Mouse (Mus musculus) CD8-positive naive resting alpha-beta T cell, adult 2 months (primary cell): ENCODE measurements at regions not wholly inside any gene's neighbourhood (a gene's known extent, or its start where the extent isn't known, plus 50 kb on each side); places are given as distances from the start of the nearest gene placed in this dataset.

Experiments
- DNase-seq, 2 experiments: peaks; one replicate each; pipeline ENCODE4 v3.0.0; 2022; ENCODE audit warnings: low read depth in 2 of 2, low spot score in 2 of 2

DNA sequence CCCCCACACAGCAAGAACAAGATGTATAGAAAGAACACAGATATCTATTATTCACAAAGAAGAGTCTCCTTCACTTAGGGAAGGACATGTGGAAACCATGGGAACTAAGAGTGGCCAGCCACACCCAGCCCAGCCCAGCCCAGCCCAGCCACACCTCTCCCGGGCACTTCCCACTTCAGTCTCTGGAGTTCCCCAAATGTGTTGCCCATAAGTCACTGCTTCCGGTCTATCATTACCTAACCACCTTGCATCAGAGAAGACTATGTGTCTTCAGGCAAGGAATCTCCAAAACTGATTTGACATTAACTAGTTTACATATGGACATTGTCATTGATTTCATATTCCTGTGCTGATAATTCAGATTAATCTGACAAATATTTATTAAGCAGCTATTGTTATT, 147.6 kb downstream of the Nfkbiz start:
- no peak for DNase-seq

GRCm38 (mm10) chr16:55663946-55664345, 174.8 kb downstream of the Nfkbiz start:
- no peak for DNase-seq

- peak; percentile 38 to 57 for DNase-seq
Observed at GRCm38 (mm10) chr16:55636667-55637450, 201.8 kb downstream of the Nfkbiz start.

DNA sequence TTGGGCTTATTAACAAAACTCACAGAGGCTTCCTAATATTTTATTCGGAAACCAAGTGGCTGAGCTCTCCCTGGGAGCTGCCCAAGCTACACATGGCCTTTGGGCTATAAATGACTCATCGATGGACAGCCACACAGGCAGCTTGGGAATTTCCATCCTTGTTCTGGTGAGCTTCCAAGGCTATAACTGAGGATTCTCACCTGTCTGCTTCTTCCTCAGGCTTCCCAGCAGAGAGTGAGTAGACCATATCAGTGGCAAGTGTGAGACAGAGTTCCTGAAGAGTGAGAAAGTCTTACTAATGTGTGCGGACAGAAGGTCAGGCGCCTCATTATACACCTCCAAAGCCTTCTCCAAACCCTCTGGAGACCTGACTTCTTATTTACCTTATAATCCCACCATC, 202.5 kb downstream of the Nfkbiz start:
- DNase-seq: no peak

DNA sequence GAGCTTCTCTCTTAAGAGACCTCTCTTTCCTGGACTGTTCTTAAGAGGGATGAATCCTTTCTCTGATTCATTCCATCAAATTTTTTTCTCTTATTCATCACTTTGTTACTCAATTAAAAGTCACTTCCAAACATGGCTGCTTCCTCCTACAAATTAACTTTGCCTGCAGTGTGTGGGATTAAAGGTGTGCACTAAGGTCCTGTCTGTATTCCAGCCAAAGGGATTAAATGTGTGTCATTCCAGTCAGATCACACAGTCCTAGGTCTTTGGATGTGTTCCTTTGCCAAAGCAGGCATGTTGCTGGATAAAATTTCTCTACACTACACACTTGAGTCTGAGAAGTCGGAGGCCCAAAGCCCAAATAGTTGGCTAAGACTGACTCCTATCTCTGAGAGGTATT, 204.0 kb downstream of the Nfkbiz start:
- no peak for DNase-seq

DNA sequence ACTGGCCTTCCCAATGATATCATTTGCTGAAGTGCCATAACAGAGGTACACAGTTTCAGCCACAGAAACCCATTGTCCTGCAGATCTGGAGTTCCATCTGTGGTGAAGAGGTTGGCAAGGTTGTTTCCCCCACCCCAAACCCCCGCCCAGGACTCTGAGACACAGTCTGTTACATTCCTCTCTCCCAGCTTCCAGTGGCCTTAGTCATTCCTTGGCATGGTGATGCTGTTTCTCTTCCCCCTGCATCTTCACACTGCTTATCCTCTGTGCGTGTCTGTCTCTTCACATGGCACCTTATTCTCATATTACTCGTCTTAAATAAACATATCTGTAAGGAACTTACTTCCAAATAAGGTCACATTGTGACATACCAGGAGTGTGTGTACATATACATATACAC, 206.5 kb downstream of the Nfkbiz start:
- no peak for DNase-seq

DNA sequence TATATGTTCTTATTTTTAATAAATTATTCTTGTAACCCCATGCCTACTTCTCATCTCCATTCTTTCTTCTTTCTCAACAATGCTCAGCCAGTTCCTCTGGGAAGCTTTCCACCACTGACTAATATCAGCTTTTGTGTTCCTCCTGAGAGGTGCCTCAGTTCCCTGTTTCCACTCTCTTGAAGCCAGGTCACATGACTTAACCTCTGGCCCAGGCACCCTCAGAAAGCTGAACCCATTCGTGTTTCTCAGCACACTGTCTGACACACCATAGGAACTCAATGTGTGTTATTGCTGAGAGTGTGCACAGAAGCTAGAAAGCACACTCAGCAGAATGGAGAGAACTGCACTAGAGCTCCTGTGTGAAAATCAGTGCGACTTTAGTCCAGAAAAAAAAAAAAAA, 207.1 kb downstream of the Nfkbiz start:
- DNase-seq: no peak

DNA sequence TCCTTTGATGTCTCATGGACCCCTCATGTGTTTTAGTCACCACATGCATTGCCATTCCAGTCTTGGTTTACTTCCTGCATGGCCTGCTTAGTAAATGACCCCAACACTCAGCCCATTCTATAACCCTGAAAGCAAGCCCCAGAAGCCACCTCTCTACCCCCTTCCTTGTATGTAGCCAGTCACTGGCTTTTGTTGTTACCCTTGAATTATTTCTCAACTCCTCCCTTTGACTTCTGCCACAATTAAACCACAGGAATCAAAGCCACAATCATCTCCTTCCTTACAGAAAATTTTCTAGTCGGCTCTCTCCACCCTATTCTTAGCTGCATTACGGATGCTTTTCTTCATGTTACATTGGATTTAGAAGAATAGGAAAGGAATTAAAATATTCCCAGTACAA, 207.7 kb downstream of the Nfkbiz start:
- DNase-seq: peak in 1 of 2 experiments; percentile 3

GRCm38 (mm10) chr16:55627531-55627930, 211.2 kb downstream of the Nfkbiz start:
- no peak for DNase-seq

DNA sequence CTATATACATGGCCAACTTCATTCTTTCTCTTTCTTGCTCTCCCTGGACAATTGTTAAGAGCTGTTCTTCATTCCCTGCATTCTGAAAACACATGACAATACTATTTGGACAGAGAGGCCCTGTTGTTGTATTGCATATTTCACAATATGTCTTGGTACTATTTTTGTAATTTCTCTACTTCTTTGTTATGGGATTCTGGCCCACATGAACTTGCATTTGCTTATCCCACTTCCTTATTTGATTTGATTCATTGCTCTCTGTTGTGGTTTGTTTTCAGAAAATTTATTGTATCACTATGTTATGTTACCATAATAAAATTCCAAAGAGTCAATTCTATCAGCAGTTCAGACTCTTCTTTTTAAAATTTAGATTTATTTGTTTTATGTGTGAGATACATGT, 215.3 kb downstream of the Nfkbiz start:
- no peak for DNase-seq

GRCm38 (mm10) chr16:55619731-55620130, 219.0 kb downstream of the Nfkbiz start:
- DNase-seq: no peak

- no peak for DNase-seq
Observed at GRCm38 (mm10) chr16:55617958-55618357, 220.7 kb downstream of the Nfkbiz start.

- no peak for DNase-seq
Observed at GRCm38 (mm10) chr16:55617506-55617905, 221.2 kb downstream of the Nfkbiz start.

DNA sequence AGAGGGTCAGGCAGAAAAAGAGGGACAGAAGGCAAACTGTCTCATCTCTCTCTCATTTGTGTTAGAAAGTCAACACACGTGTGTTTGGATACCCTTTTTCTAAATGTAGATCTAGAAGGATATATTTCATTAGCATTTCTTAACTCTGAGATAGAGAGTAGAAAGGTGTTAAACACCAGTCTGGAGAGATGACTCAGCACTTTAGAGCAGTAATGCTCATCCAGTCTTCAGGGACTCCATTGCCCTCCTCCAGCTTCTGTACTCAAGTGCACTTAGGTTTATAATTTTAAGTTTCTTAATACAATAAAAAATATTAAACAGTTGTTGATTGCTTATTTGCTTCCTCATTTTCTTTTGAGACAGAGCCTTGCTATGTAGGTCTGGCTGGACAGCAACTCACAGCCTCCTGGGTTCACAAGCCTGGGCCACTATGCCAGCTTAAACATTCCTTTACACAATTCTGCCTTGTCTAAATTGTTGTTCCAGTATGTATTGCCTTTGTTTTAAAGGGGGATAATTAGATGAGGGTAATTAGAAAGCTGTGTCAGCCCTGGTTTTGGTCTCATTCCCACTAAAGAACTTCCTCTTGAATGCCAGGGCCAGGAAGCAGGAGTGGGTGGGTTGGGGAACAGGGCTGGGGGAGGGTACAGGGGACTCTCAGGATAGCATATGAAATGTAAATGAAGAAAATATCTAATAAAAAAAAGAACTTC, 222.1 kb downstream of the Nfkbiz start:
- DNase-seq: no peak

GRCm38 (mm10) chr16:55612873-55613272, 225.8 kb downstream of the Nfkbiz start:
- DNase-seq: no peak

DNA sequence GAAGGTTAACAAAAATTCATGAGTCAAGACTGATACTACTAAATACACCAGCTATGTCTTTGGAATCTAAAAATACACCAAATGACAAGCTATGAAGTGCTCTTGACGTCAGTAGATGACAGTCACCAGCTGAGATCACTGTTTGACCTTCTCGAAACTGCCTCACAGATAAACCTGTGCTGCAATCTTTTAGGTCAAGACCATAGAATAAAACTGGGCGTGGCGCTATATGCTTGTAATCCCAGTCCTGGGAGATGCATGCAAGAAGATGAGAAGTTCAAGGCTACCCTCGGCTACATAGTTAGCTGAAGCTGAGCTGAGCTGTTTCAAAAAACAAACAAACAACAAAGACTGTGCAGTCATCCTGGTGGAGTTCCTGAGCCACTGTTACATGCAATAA, 226.7 kb downstream of the Nfkbiz start:
- DNase-seq: no peak

- no peak for DNase-seq
Observed at GRCm38 (mm10) chr16:55611172-55611571, 227.5 kb downstream of the Nfkbiz start.

DNA sequence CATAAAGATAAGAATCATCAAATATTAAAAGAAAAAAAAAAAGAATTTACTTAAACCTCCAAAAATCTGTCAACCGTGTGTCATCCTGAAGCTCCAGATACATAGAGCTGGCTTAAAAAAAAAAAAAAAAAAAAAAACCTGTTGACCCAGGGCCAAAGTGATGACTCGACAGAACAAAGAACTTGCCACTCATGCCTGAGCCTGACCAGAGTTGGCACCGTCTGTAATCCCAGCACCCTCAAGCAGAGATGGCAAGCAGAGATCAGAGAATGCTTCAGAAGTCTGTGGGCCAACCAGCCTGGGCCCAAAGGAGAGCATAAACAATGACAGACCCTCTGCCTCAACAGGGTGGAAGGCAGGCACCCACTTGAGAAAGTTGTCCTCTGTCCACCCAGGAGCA, 230.3 kb downstream of the Nfkbiz start:
- DNase-seq: no peak

- DNase-seq: no peak
Observed at GRCm38 (mm10) chr16:55606447-55607239, 232.1 kb downstream of the Nfkbiz start.

DNA sequence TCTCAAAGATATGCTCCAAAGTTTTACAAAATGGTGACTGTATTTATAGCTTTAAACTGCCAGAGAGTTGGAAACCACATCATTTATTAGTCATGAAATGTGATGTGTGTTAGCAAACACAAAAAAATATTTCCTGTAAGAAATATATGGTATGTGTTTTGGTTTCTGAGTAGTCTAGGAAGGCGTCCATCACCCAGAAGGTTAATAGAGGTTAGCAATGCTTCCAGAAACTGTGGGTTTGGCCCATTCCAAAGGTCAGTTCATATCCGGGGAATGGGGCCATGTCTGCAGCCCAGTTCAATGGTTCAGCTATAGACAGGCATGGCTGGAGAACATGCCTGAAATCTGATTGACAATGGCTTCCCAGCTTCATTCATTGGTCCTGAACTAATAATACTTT, 235.1 kb downstream of the Nfkbiz start:
- DNase-seq: no peak

DNA sequence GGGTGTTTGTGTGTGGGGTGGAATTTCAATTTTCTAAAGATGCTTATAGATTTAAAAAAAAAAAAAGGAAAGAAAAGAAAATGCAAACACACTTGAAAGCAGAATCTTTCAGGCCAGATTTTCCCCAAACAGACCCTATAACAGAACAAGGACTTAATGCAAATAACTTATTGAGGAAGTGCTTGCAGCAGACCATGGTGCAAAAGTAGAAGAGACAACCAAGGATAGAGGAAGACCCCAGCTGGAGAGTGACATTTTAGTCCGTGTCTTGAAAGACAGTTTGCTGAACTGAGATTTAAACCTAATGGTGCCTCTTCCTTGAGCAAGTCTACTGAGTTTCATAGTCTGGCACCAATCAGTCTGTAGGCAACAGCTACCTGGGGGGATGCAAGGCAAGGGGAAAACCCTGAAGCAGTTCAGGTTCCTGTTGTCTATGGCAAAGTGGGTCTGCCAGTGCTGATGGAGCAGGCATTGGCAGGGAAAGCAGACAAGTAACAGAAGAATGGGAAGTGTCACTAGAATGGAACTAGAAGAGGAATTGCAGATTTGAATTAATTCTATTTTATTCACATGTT, 249.2 kb downstream of the Nfkbiz start:
- DNase-seq: no peak

DNA sequence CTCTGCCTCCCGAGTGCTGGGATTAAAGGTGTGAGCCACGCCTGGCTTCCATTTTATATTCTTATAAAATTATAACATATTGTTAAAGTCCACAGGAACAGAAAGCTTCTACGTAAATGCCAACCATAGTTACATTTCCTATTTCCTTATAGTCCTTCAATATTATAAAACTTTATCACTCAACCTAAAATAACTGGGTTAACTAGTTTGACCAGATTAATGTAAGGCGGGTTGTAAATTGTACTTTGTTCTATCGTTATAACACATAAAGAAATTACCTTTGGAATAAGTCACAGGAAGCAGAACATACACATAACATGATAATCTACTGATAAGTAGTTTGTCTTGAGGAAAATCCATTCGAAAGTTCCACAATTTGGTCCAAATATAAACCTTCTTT, 251.6 kb downstream of the Nfkbiz start:
- no peak for DNase-seq
